In the genomic region with DNA sequence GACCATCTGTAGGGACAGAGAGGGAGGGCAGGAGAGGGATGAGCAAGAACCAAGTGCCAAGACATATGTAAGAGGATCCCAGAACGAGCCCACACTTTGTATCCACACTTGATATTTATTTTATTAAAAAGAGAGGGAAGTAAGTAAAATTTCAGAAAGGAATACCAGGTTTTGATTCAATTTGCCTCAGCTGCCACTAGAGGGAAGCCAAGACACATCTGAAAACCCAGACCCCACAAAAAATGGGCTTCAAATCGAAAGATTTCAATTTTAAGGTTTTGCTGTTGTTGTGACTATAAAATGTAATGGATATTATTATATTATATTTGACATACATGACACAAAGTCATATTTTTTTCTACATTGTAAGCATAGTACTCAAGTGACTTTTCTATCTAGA, we compare ENCODE assay signal across 11 mouse cellular contexts.
A peak's percentile ranks its signal among the peaks of the same experiment; 100 is the strongest.
DNase-seq lines count a peak whose midpoint lies in the region; ATAC-seq and TF ChIP-seq lines count a peak whose summit lies in the region.
"Had no signal": no experiment of that assay in that cellular context is flagged by ENCODE, and none has a peak within 500 bp of the region (broad histone marks: within the 10 kb centered on the region; RNA-seq: fewer than 3 reads in every experiment).

No protein-coding gene starts in this region.

- no peak overlapping the region for H3K4me2 ChIP-seq in forebrain, embryonic 14.5 days (ENCODE audit: low read length)
- H3K4me2 ChIP-seq in forebrain, embryonic 11.5 days (ENCODE audit: low read depth, low read length, severe bottlenecking) = no peak overlapping the region
- H3K4me2 ChIP-seq: liver, embryonic 13.5 days; neural tube, embryonic 13.5 days had no signal

- H3K27me3 ChIP-seq in forebrain, embryonic 14.5 days (replicated peaks; ENCODE audit: control insufficient read depth, insufficient read depth, low read length) = 0 out of 2 replicates have a peak, but pooled peaks cover 2% of the 10 kb centered on the region
- peaks cover 27% of the 10 kb centered on the region for H3K27me3 ChIP-seq in forebrain, embryonic 11.5 days (ENCODE audit: control insufficient read depth, insufficient read depth, low read length)
- H3K27me3 ChIP-seq in E14TG2a.4 (ENCODE audit: insufficient read depth, low read length) = peaks cover 13% of the 10 kb centered on the region; the same call in 1 of the 2 replicates
- H3K27me3 ChIP-seq: liver, embryonic 13.5 days had no signal

- H3K9me3 ChIP-seq in forebrain, embryonic 14.5 days (replicated peaks; ENCODE audit: control insufficient read depth, low read length) = no peaks in the 10 kb centered on the region
- H3K9me3 ChIP-seq in forebrain, embryonic 11.5 days (ENCODE audit: control insufficient read depth, low read length) = no peaks in the 10 kb centered on the region
- H3K9me3 ChIP-seq in E14TG2a.4 (ENCODE audit: low read length) = peaks cover 16% of the 10 kb centered on the region

- no peak overlapping the region for H3K4me3 ChIP-seq in forebrain, embryonic 14.5 days (ENCODE audit: low read depth, low read length)
- H3K4me3 ChIP-seq in forebrain, embryonic 11.5 days (ENCODE audit: low read depth, low read length) = no peak overlapping the region
- H3K4me3 ChIP-seq in E14TG2a.4 (replicated peaks; ENCODE audit: low read length) = no peak overlapping the region
- H3K4me3 ChIP-seq: liver, embryonic 13.5 days; neural tube, embryonic 13.5 days had no signal

- H3K36me3 ChIP-seq in forebrain, embryonic 14.5 days (ENCODE audit: control insufficient read depth, insufficient read depth, low read length) = no peaks in the 10 kb centered on the region
- no peaks in the 10 kb centered on the region for H3K36me3 ChIP-seq in forebrain, embryonic 11.5 days (ENCODE audit: control insufficient read depth, insufficient read depth, low read length)
- no peaks in the 10 kb centered on the region for H3K36me3 ChIP-seq in E14TG2a.4 (ENCODE audit: insufficient read depth, low read length)
- H3K36me3 ChIP-seq: liver, embryonic 13.5 days; neural tube, embryonic 13.5 days had no signal

- TF ChIP-seq CTCF in E14TG2a.4 (conservative IDR thresholded peaks at IDR 0.05; ENCODE audit: low read length) = peak; percentile 59

- peaks cover 11% of the 10 kb centered on the region for H3K4me1 ChIP-seq in forebrain, embryonic 14.5 days (ENCODE audit: control insufficient read depth, insufficient read depth, low read length)
- H3K4me1 ChIP-seq in forebrain, embryonic 11.5 days (replicated peaks; ENCODE audit: control insufficient read depth, insufficient read depth, low read length) = 0 out of 2 replicates have a peak, but pooled peaks cover 2% of the 10 kb centered on the region
- H3K4me1 ChIP-seq in E14TG2a.4 (replicated peaks; ENCODE audit: low read depth, low read length) = no peaks in the 10 kb centered on the region
- H3K4me1 ChIP-seq: liver, embryonic 13.5 days had no signal

- 26% methylated on average over 2 of the region's 2 CpGs for WGBS in forebrain, embryonic 14.5 days
- 29% methylated on average over 2 of the region's 2 CpGs for WGBS in forebrain, embryonic 11.5 days

- no peak for ATAC-seq in forebrain, embryonic 14.5 days
- ATAC-seq in forebrain, embryonic 11.5 days (replicated peaks; ENCODE audit: low FRiP score) = no peak

- peak; percentile 76 for DNase-seq in forebrain, embryonic 14.5 days (ENCODE audit: low spot score)
- no peak for DNase-seq in forebrain, embryonic 11.5 days (ENCODE audit: low spot score)
- DNase-seq in left cerebral cortex, postnatal 25 days (ENCODE audit: low spot score in 2 of 2) = peak; percentile 12 to 16
- DNase-seq in left cerebral cortex, adult 8-10 months (ENCODE audit: low spot score in 2 of 2) = no peak
- DNase-seq in embryo, embryonic 9.5 days (ENCODE audit: extremely low spot score) = peak; percentile 37
- DNase-seq in thymus, postnatal 10 days (ENCODE audit: low spot score in 2 of 2) = no peak
- no peak for DNase-seq in right cerebral cortex, postnatal 25 days
- DNase-seq: gastrocnemius, postnatal 10 days; liver, embryonic 13.5 days had no signal

- intact Hi-C loops in left cerebral cortex, postnatal 25 days (cut with DNase I) = loop anchor here (1.0 to 10.0 kb wide), 2 partner anchors 315 to 401 kb away; no protein-coding TSS in a partner anchor

- H3K27ac ChIP-seq in forebrain, embryonic 14.5 days (ENCODE audit: low read depth, low read length) = no peak overlapping the region
- no peak overlapping the region for H3K27ac ChIP-seq in forebrain, embryonic 11.5 days (ENCODE audit: low read depth, low read length)
- H3K27ac ChIP-seq: liver, embryonic 13.5 days; neural tube, embryonic 13.5 days had no signal

- no peak overlapping the region for H3K9ac ChIP-seq in forebrain, embryonic 14.5 days (ENCODE audit: low read length)
- no peak overlapping the region for H3K9ac ChIP-seq in forebrain, embryonic 11.5 days (ENCODE audit: low read length)
- H3K9ac ChIP-seq: liver, embryonic 13.5 days; neural tube, embryonic 13.5 days had no signal

Comparison
In these comparisons a context has a peak if more than half of its experiments do, and no peak if none do; other contexts are left out.
1. DNase-seq: peak in forebrain, embryonic 14.5 days (single experiment), left cerebral cortex, postnatal 25 days (2 of 2) and embryo, embryonic 9.5 days (single experiment); none in forebrain, embryonic 11.5 days (single experiment), left cerebral cortex, adult 8-10 months (0 of 2), thymus, postnatal 10 days (0 of 2) and right cerebral cortex, postnatal 25 days (single experiment).